Mouse (Mus musculus) kidney, embryonic 16.5 days (tissue): ENCODE measurements around the gene Dnhd1. TPM values are rescaled to one million over a fixed set of nuclear protein-coding genes. Genes with fewer than 3 reads are reported as not detected.

Source experiments
- ATAC-seq: fragments of 200-750 bp; cut with Nextera tagmentation; 2 replicates; pipeline ENCODE4 v1.8.0; 2017; ENCODE audit warnings: moderate TSS enrichment; ENCODE audit not compliant: low FRiP score, low TSS enrichment
- H3K27ac ChIP-seq: fragments of 300-500 bp; sonication (generic); 2 replicates; pipeline ENCODE4 v1.5.1; 2014; ENCODE audit warnings: low read length
- H3K27me3 ChIP-seq: fragments of 300-500 bp; sonication (generic); 2 replicates; pipeline ENCODE4 v1.6.1; 2014; ENCODE audit warnings: low read length, control low read depth, mixed read lengths; ENCODE audit not compliant: insufficient read depth
- H3K36me3 ChIP-seq: fragments of 300-500 bp; sonication (generic); 2 replicates; pipeline ENCODE4 v1.6.1; 2014; ENCODE audit warnings: low read length, control low read depth, mixed read lengths; ENCODE audit not compliant: insufficient read depth
- H3K4me1 ChIP-seq: fragments of 300-500 bp; sonication (generic); 2 replicates; pipeline ENCODE4 v1.6.1; 2014; ENCODE audit warnings: low read length, control low read depth, mixed read lengths; ENCODE audit not compliant: insufficient read depth
- H3K4me2 ChIP-seq: fragments of 300-500 bp; sonication (generic); replicated peaks from 2 replicates; pipeline ENCODE4 v1.6.1; 2014; ENCODE audit warnings: low read depth, low read length
- H3K4me3 ChIP-seq: fragments of 300-500 bp; sonication (generic); 2 replicates; pipeline ENCODE4 v1.5.1; 2014; ENCODE audit warnings: mild to moderate bottlenecking, low read length
- H3K9ac ChIP-seq: fragments of 300-500 bp; sonication (generic); replicated peaks from 2 replicates; pipeline ENCODE4 v1.6.1; 2014; ENCODE audit warnings: low read length
- H3K9me3 ChIP-seq: fragments of 300-500 bp; sonication (generic); 2 replicates; pipeline ENCODE4 v1.6.1; 2016; ENCODE audit warnings: low read length, control low read depth
- WGBS: fragments of 180-500 bp; shearing (Covaris S2); extraction: QIAGEN DNeasy Blood & Tissue Kit; methylation state at CpG from one replicate; pipeline ENCODE4 v1.1.7; 2014; 5-methylcytosine and 5-hydroxymethylcytosine counted together
- polyA plus RNA-seq: library from polyadenylated mRNA; unstranded; fragments of >200 nt; fragmentation: Nextera tagmentation; extraction: Ambion mirVana; gene quantifications from 2 replicates; pipeline ENCODE4 v1.2.1, GENCODE M21; 2015

Dnhd1 gene
- polyA plus RNA-seq, result 1.7 and 2.0 TPM in 2 replicates

DNA sequence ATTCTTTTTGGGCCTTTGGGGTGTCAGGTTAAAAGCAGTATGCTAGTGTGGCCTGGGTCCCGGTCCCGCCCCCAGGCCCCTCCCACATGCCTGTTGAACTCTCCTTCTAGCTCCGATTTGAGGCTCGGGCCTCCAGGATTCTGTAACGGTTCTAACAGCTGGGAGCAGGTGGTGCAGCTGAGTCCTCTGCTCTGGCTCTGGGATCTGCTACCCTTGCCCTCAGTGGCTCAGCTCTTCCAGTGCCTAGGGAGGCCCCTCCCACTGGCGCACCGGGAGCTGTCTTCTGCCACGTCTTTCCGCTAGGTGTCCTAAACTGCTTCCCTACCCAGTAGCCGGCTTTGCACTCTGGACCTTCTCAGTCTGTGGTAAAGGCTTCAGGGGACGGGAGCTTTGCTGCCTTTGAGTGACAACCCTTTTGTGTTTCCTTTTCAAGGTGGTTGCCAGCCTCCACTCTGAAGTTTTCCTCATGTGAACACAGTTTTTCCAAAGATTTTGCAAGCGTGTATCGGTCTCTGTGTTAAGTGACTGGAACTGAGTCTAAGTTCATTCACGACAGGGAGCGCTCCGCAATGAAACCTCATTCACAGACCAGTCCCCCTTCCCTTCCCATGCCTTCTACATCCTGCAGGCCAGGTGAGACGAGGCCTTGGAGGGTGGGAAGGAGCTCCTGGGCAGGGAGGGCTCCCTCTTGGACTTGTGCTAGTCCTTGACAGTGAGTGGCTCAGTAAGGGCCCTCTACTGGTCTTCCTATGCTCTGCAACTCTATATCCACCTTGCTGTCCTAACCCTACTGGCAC is at the start of gene Dnhd1:
Gene Dnhd1, plus strand, starts transcription at position 189 of the 797 bp plus-strand sequence.
- ATAC-seq, result peak; percentile 97
- no peaks in the 10 kb centered on the region for H3K9me3 ChIP-seq
- H3K4me3 ChIP-seq, result peak within 1 kb of the TSS; percentile 48
- peak within 1 kb of the TSS; percentile 61 for H3K27ac ChIP-seq
- H3K9ac ChIP-seq, result peak within 1 kb of the TSS; percentile 57
- H3K36me3 ChIP-seq, result 0 out of 2 replicates have a peak, but pooled peaks cover 4% of the 10 kb centered on the region
- H3K4me2 ChIP-seq, result peak within 1 kb of the TSS; percentile 74
- 1% methylated on average over 17 of the region's 17 CpGs for WGBS
- H3K4me1 ChIP-seq, result peaks cover 8% of the 10 kb centered on the region; the same call in 1 of the 2 replicates
- no peaks in the 10 kb centered on the region for H3K27me3 ChIP-seq

DNA sequence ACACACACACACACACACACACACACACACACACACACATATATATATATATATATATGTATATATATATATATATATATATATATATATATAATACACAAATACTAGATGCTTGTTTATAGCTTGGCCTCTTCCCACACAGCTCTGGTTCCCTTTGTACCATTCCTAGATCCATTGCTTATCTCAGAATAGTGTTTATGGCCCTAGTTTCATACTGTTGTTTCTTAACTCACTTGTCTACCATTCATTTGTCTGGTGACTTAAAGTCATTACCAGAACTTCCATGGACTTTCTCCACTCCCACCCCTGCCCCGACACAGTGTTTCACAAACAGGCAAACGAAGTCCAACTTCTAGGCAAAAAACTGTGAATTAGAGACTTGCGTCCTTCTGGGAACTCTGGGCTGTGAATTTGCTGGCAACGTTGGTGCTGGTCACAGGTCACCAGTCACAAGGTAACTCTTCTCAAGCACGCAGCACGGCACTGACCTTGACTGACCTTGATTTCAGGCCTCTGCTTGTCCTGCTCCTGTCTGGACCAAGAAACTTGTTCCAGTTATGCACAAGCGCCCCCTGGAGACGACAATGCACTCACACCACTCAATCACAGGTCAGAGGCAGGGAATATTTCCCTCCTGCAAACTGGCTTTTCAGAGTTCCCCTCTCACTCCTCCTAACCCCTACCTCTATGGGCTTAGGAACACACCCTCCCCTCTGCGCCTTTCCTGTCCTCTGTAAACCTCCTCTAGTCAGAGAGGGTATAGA is 47.6 kb upstream of the Dnhd1 start:
- H3K4me2 ChIP-seq, result no peak overlapping the region
- H3K9me3 ChIP-seq, result peaks cover 10% of the 10 kb centered on the region; the same call in 1 of the 2 replicates
- H3K27me3 ChIP-seq, result no peaks in the 10 kb centered on the region
- WGBS, result 29% methylated on average over 9 of the region's 9 CpGs
- H3K9ac ChIP-seq, result no peak overlapping the region
- H3K4me3 ChIP-seq, result no peak overlapping the region
- no peaks in the 10 kb centered on the region for H3K36me3 ChIP-seq
- no peaks in the 10 kb centered on the region for H3K4me1 ChIP-seq
- peak; percentile 92 for ATAC-seq
- no peak overlapping the region for H3K27ac ChIP-seq

DNA sequence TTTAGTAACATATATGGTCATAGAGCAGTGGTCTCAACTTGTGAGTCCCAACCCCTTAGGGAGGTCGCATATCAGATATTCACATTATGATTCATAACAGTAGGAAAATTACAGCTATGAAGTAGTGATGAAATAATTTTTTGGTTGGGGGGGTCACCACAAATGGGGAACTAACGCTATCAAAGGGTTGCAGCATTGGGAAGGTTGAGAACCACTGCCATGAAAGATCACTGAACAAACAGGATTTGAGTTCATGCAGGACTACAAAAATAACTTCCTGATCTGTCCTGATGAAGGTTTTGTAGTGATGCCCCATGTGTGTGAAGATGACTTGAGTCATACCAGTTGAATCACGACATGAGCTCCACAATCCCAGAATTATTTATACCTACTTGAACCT is 42.2 kb upstream of the Dnhd1 start:
- Histone ChIP-seq H3K9me3 (peaks cover 10% of the 10 kb centered on the region; the same call in 1 of the 2 replicates), H3K27me3 (no peaks in the 10 kb centered on the region), H3K27ac (no peak overlapping the region), H3K4me1 (no peaks in the 10 kb centered on the region), H3K9ac (no peak overlapping the region), H3K4me2 (no peak overlapping the region), H3K4me3 (no peak overlapping the region), H3K36me3 (peaks cover 37% of the 10 kb centered on the region)
- 87% methylated on average over 3 of the region's 3 CpGs for WGBS
- ATAC-seq, result no peak

DNA sequence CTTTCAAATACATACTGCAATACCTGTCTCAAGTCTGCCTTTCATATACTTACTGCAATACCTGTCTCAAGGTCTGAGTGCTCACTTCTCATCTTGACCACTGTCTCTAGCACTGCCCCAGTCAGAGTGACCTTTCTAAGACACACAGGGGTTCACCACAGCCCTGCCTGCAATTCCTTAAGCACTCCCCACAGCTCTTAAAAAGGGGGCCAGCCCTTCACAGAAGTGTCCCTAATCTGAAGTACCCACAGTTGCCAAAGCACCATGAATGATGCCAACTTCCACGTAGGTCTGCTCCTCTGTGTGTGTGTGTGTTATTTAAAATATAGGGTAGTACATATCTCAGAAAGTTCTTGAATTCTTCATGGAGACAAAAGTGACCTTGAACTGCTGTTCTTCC is 38.9 kb upstream of the Dnhd1 start:
- Histone ChIP-seq H3K36me3 (peaks cover 61% of the 10 kb centered on the region), H3K27me3 (no peaks in the 10 kb centered on the region), H3K4me3 (no peak overlapping the region), H3K27ac (no peak overlapping the region), H3K9me3 (no peaks in the 10 kb centered on the region), H3K9ac (no peak overlapping the region), H3K4me2 (no peak overlapping the region), H3K4me1 (no peaks in the 10 kb centered on the region)
- no peak for ATAC-seq
- 93% methylated on average over 1 of the region's 1 CpGs for WGBS

DNA sequence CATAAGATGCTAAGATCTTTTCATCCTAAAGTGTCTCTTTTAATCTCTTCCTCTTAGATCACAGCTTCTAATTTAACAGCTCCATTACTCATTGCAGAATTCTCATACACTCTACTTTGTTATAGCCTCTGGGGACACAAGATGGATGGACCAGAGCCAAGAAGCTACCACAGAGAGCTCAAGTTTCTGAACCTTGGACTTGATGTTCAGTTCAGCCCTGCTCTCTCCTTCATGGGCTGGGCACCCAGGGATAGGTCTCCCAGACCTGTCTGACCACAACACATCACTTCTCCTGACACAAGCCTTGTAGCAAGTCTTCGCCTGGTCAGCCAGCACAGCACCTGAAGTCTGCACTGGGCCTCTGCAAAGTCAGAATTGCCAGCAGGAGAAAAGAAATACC is 36.2 kb upstream of the Dnhd1 start:
- Histone ChIP-seq H3K9me3 (no peaks in the 10 kb centered on the region), H3K4me1 (no peaks in the 10 kb centered on the region), H3K27me3 (no peaks in the 10 kb centered on the region), H3K27ac (no peak overlapping the region), H3K4me2 (no peak overlapping the region), H3K9ac (no peak overlapping the region), H3K36me3 (peaks cover 82% of the 10 kb centered on the region), H3K4me3 (no peak overlapping the region)
- ATAC-seq, result no peak
- 100% methylated on average over 1 of the region's 1 CpGs for WGBS

DNA sequence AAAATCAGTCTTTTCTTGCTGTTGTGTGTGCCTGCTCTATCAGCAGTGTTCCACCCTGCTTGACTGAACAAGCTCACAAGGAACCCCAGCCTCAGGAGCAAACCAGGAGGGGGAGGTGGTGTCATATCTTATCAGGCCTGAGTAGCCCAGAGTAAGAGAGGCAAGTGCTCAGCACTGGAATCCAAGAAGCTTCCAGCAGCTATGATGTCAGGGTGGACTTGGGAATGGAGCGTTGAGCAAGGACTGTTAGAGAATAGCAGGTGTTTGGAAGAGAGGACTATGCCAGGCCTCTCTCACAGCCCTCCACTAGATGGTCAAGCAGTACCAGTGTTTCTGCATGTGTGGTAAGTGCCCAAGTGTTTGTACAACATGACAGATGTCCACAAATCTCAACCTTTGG is 34.9 kb upstream of the Dnhd1 start:
- Histone ChIP-seq H3K27ac (no peak overlapping the region), H3K9ac (no peak overlapping the region), H3K4me2 (no peak overlapping the region), H3K9me3 (no peaks in the 10 kb centered on the region), H3K27me3 (no peaks in the 10 kb centered on the region), H3K36me3 (peaks cover 72% of the 10 kb centered on the region), H3K4me1 (no peaks in the 10 kb centered on the region), H3K4me3 (no peak overlapping the region)
- WGBS, result 100% methylated on average over 1 of the region's 1 CpGs
- ATAC-seq, result no peak

DNA sequence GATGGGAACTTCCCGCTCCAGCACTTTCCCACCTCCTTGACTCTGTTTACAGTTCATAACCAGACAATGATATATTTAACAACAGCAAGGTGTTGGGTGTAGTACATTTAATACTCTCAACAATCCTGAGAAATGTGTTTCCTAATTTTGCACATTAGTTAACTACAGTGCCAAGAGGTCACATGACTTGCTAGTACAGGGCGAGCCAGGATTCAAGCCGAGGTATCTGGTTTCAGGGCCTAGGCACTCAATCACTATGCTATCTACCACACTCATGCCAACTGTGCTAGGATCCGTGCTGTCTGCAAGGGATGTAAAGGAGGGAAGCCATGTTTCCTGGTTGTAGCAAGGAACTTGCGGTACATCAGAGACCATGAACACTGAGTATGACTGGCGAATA is 34.1 kb upstream of the Dnhd1 start:
- no peak overlapping the region for H3K9ac ChIP-seq
- H3K9me3 ChIP-seq, result no peaks in the 10 kb centered on the region

DNA sequence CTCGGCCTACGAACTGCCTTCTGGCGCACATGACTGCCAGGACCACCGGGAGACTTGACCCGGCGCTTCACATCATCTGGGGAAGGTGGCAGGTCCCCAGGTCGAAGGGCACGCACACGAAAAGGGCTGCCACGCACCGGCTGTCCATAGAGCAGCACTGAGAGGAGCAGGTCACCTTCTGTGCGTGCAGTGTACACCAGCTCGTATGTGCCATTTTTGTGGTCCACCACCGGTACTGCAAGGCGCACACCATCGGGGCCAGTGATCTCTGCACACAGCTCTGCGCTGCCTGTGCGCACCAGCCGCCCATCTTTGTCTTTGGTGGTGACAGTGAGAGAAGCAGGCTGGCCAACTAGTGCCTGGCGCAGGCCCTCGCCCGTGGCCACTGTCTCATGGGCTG is 32.8 kb upstream of the Dnhd1 start:
- no peak overlapping the region for H3K4me2 ChIP-seq
- peaks cover 59% of the 10 kb centered on the region for H3K36me3 ChIP-seq
- H3K9me3 ChIP-seq, result no peaks in the 10 kb centered on the region
- H3K9ac ChIP-seq, result no peak overlapping the region
- H3K27me3 ChIP-seq, result no peaks in the 10 kb centered on the region
- H3K4me1 ChIP-seq, result peaks cover 6% of the 10 kb centered on the region; the same call in 1 of the 2 replicates
- WGBS, result 95% methylated on average over 22 of the region's 22 CpGs
- no peak overlapping the region for H3K4me3 ChIP-seq
- no peak for ATAC-seq
- H3K27ac ChIP-seq, result no peak overlapping the region

More for the DNA sequence above, 34.1 kb upstream of the Dnhd1 start:
- no peak overlapping the region for H3K4me2 ChIP-seq
- H3K4me1 ChIP-seq, result no peaks in the 10 kb centered on the region
- 71% methylated on average over 6 of the region's 6 CpGs for WGBS
- peaks cover 64% of the 10 kb centered on the region for H3K36me3 ChIP-seq
- no peak overlapping the region for H3K4me3 ChIP-seq
- H3K27ac ChIP-seq, result no peak overlapping the region
- ATAC-seq, result no peak
- no peaks in the 10 kb centered on the region for H3K27me3 ChIP-seq

DNA sequence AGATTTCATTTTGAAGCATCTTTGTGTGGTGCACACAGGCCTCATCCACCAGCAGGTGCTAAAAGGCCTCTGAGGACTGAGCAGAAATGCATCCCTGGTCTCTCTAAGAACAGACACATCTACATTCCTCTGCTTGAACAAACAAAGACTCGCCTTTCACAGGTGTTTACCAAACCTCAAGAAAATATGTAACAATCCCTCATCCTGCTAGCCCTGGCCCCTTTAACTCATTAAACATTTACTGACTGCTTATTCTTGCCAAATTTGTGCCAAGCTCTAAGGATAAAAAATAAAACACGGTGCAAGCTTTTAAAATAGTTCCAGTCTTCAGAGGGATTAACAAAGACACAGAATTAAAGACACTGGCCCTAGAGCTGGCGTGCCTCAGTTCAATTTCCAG is 30.9 kb upstream of the Dnhd1 start:
- Histone ChIP-seq H3K4me2 (no peak overlapping the region), H3K4me1 (peaks cover 6% of the 10 kb centered on the region; the same call in 1 of the 2 replicates), H3K4me3 (no peak overlapping the region), H3K9ac (no peak overlapping the region), H3K9me3 (no peaks in the 10 kb centered on the region), H3K27ac (no peak overlapping the region), H3K36me3 (peaks cover 54% of the 10 kb centered on the region), H3K27me3 (no peaks in the 10 kb centered on the region)
- 76% methylated on average over 3 of the region's 3 CpGs for WGBS
- no peak for ATAC-seq

DNA sequence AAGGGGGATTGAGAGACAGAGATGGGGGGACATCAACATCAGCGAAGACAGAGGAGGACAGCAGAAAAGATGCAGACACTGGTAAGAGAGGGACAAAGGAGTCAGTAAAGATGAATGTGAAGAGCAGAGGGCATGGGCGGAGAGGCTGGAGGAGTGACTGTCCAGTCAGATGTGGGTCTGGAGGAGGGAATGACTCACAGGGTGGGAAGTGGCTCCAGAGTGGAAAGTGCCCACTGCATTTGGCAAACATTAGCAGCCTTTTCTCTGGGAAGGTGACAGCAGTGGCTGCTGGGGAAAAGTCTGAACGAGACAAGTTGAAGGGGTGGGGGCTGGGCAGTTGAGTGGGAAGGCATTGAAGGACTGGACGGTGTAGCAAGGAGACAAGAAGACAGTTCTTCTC is 29.6 kb upstream of the Dnhd1 start:
- Histone ChIP-seq H3K4me2 (no peak overlapping the region), H3K27me3 (no peaks in the 10 kb centered on the region), H3K4me3 (no peak overlapping the region), H3K9ac (no peak overlapping the region), H3K36me3 (peaks cover 52% of the 10 kb centered on the region), H3K27ac (no peak overlapping the region), H3K4me1 (peaks cover 6% of the 10 kb centered on the region; the same call in 1 of the 2 replicates), H3K9me3 (no peaks in the 10 kb centered on the region)
- WGBS, result 71% methylated on average over 4 of the region's 4 CpGs
- ATAC-seq, result no peak
